Mouse (Mus musculus): Measurements from ENCODE around the gene 1700020L24Rik. TPM values are rescaled to one million over a fixed set of nuclear protein-coding genes. Genes with fewer than 3 reads are reported as not detected.

The 1700020L24Rik gene
- polyA plus RNA-seq, 1 experiment from 2014 or later, result 0.68 TPM

GRCm38 (mm10) chr11:83443824-83444223, 6.3 kb downstream of the 1700020L24Rik start:
- Histone ChIP-seq H3K9ac (ENCODE audit: low read length) (no peak overlapping the region), H3K27ac (ENCODE audit: low read depth, low read length) (no peak overlapping the region), H3K4me1 (replicated peaks; ENCODE audit: control insufficient read depth, insufficient read depth, low read length) (peaks cover 2% of the 10 kb centered on the region; the same call in 1 of the 2 replicates), H3K4me3 (ENCODE audit: low read depth, low read length) (no peak overlapping the region), H3K4me2 (ENCODE audit: low read depth, low read length, severe bottlenecking) (no peak overlapping the region), H3K27me3 (ENCODE audit: control insufficient read depth, insufficient read depth, low read length) (peaks cover 45% of the 10 kb centered on the region), H3K36me3 (ENCODE audit: control insufficient read depth, insufficient read depth, low read length) (no peaks in the 10 kb centered on the region), H3K9me3 (ENCODE audit: control insufficient read depth, low read length) (no peaks in the 10 kb centered on the region)
- ATAC-seq (replicated peaks; ENCODE audit: low FRiP score) (no peak), DNase-seq (ENCODE audit: low spot score) (no peak)
- WGBS, result 9% methylated on average over 7 of the region's 7 CpGs

- H3K4me1 ChIP-seq (replicated peaks; ENCODE audit: control insufficient read depth, insufficient read depth, low read length), result peaks cover 2% of the 10 kb centered on the region; the same call in 1 of the 2 replicates
These were observed 7.5 kb downstream of the 1700020L24Rik start for GRCm38 (mm10) chr11:83445001-83445400.

GRCm38 (mm10) chr11:83447612-83448011, 10.1 kb downstream of the 1700020L24Rik start:
- ATAC-seq (replicated peaks; ENCODE audit: low FRiP score) (no peak), DNase-seq (ENCODE audit: low spot score) (no peak)
- no peaks in the 10 kb centered on the region for H3K36me3 ChIP-seq (ENCODE audit: control insufficient read depth, insufficient read depth, low read length)
- no peak overlapping the region for H3K9ac ChIP-seq (ENCODE audit: low read length)
- no peak overlapping the region for H3K4me3 ChIP-seq (ENCODE audit: low read depth, low read length)
- H3K4me1 ChIP-seq (replicated peaks; ENCODE audit: control insufficient read depth, insufficient read depth, low read length), result peaks cover 2% of the 10 kb centered on the region; the same call in 1 of the 2 replicates
- no peak overlapping the region for H3K4me2 ChIP-seq (ENCODE audit: low read depth, low read length, severe bottlenecking)
- 84% methylated on average over 10 of the region's 10 CpGs for WGBS
- no peaks in the 10 kb centered on the region for H3K9me3 ChIP-seq (ENCODE audit: control insufficient read depth, low read length)
- H3K27me3 ChIP-seq (ENCODE audit: control insufficient read depth, insufficient read depth, low read length), result peaks cover 29% of the 10 kb centered on the region
- no peak overlapping the region for H3K27ac ChIP-seq (ENCODE audit: low read depth, low read length)

More at GRCm38 (mm10) chr11:83445001-83445400, 7.5 kb downstream of the 1700020L24Rik start:
- WGBS, result 32% methylated on average over 19 of the region's 19 CpGs
- no peak overlapping the region; the same call in 1 of the 2 replicates for H3K4me3 ChIP-seq (ENCODE audit: low read depth, low read length)
- H3K27ac ChIP-seq (ENCODE audit: low read depth, low read length), result no peak overlapping the region
- DNase-seq (ENCODE audit: low spot score) (no peak), ATAC-seq (replicated peaks; ENCODE audit: low FRiP score) (no peak)
- H3K9ac ChIP-seq (ENCODE audit: low read length), result no peak overlapping the region
- H3K9me3 ChIP-seq (ENCODE audit: control insufficient read depth, low read length), result no peaks in the 10 kb centered on the region
- no peaks in the 10 kb centered on the region for H3K36me3 ChIP-seq (ENCODE audit: control insufficient read depth, insufficient read depth, low read length)
- H3K4me2 ChIP-seq (ENCODE audit: low read depth, low read length, severe bottlenecking), result no peak overlapping the region
- peaks cover 45% of the 10 kb centered on the region for H3K27me3 ChIP-seq (ENCODE audit: control insufficient read depth, insufficient read depth, low read length)

- no peak overlapping the region for H3K4me3 ChIP-seq (ENCODE audit: low read depth, low read length)
- peaks cover 23% of the 10 kb centered on the region for H3K27me3 ChIP-seq (ENCODE audit: control insufficient read depth, insufficient read depth, low read length)
- no peak overlapping the region for H3K9ac ChIP-seq (ENCODE audit: low read length)
- no peaks in the 10 kb centered on the region for H3K9me3 ChIP-seq (ENCODE audit: control insufficient read depth, low read length)
- ATAC-seq (replicated peaks; ENCODE audit: low FRiP score) (no peak), DNase-seq (ENCODE audit: low spot score) (no peak)
- H3K4me2 ChIP-seq (ENCODE audit: low read depth, low read length, severe bottlenecking), result no peak overlapping the region
- peaks cover 2% of the 10 kb centered on the region; the same call in 1 of the 2 replicates for H3K4me1 ChIP-seq (replicated peaks; ENCODE audit: control insufficient read depth, insufficient read depth, low read length)
- 53% methylated on average over 16 of the region's 16 CpGs for WGBS
- H3K27ac ChIP-seq (ENCODE audit: low read depth, low read length), result no peak overlapping the region
- H3K36me3 ChIP-seq (ENCODE audit: control insufficient read depth, insufficient read depth, low read length), result no peaks in the 10 kb centered on the region
These were observed 10.8 kb downstream of the 1700020L24Rik start for GRCm38 (mm10) chr11:83448021-83448926.

- no peak overlapping the region for H3K4me2 ChIP-seq (ENCODE audit: low read depth, low read length, severe bottlenecking)
- no peak overlapping the region for H3K9ac ChIP-seq (ENCODE audit: low read length)
- no peak for DNase-seq (ENCODE audit: low spot score)
- peaks cover 2% of the 10 kb centered on the region; the same call in 1 of the 2 replicates for H3K4me1 ChIP-seq (replicated peaks; ENCODE audit: control insufficient read depth, insufficient read depth, low read length)
- H3K27ac ChIP-seq (ENCODE audit: low read depth, low read length), result no peak overlapping the region
- no peaks in the 10 kb centered on the region for H3K9me3 ChIP-seq (ENCODE audit: control insufficient read depth, low read length)
- no peaks in the 10 kb centered on the region for H3K36me3 ChIP-seq (ENCODE audit: control insufficient read depth, insufficient read depth, low read length)
- no peak for ATAC-seq (replicated peaks; ENCODE audit: low FRiP score)
- H3K4me3 ChIP-seq (ENCODE audit: low read depth, low read length), result no peak overlapping the region
- peaks cover 17% of the 10 kb centered on the region for H3K27me3 ChIP-seq (ENCODE audit: control insufficient read depth, insufficient read depth, low read length)
These were observed 11.4 kb downstream of the 1700020L24Rik start for GRCm38 (mm10) chr11:83448927-83449236.

GRCm38 (mm10) chr11:83449298-83449697, 11.8 kb downstream of the 1700020L24Rik start:
- H3K4me2 ChIP-seq (ENCODE audit: low read depth, low read length, severe bottlenecking), result no peak overlapping the region
- no peak overlapping the region for H3K9ac ChIP-seq (ENCODE audit: low read length)
- ATAC-seq (replicated peaks; ENCODE audit: low FRiP score), result no peak
- no peak overlapping the region for H3K4me3 ChIP-seq (ENCODE audit: low read depth, low read length)
- H3K9me3 ChIP-seq (ENCODE audit: control insufficient read depth, low read length), result no peaks in the 10 kb centered on the region
- H3K27me3 ChIP-seq (ENCODE audit: control insufficient read depth, insufficient read depth, low read length), result peaks cover 13% of the 10 kb centered on the region
- 58% methylated on average over 4 of the region's 4 CpGs for WGBS
- H3K36me3 ChIP-seq (ENCODE audit: control insufficient read depth, insufficient read depth, low read length), result no peaks in the 10 kb centered on the region
- H3K4me1 ChIP-seq (replicated peaks; ENCODE audit: control insufficient read depth, insufficient read depth, low read length), result peaks cover 2% of the 10 kb centered on the region; the same call in 1 of the 2 replicates
- H3K27ac ChIP-seq (ENCODE audit: low read depth, low read length), result no peak overlapping the region
- no peak for DNase-seq (ENCODE audit: low spot score)

- no peaks in the 10 kb centered on the region for H3K9me3 ChIP-seq (ENCODE audit: control insufficient read depth, low read length)
- DNase-seq (ENCODE audit: low spot score) (no peak), ATAC-seq (replicated peaks; ENCODE audit: low FRiP score) (no peak)
- no peak overlapping the region for H3K9ac ChIP-seq (ENCODE audit: low read length)
- H3K36me3 ChIP-seq (ENCODE audit: control insufficient read depth, insufficient read depth, low read length), result no peaks in the 10 kb centered on the region
- no peak overlapping the region for H3K27ac ChIP-seq (ENCODE audit: low read depth, low read length)
- H3K4me3 ChIP-seq (ENCODE audit: low read depth, low read length), result no peak overlapping the region
- H3K4me2 ChIP-seq (ENCODE audit: low read depth, low read length, severe bottlenecking), result no peak overlapping the region
- peaks cover under 1% of the 10 kb centered on the region; the same call in 1 of the 2 replicates for H3K27me3 ChIP-seq (ENCODE audit: control insufficient read depth, insufficient read depth, low read length)
- WGBS, result 22% methylated on average over 1 of the region's 1 CpGs
- 0 out of 2 replicates have a peak, but pooled peaks cover 2% of the 10 kb centered on the region for H3K4me1 ChIP-seq (replicated peaks; ENCODE audit: control insufficient read depth, insufficient read depth, low read length)
These were observed 13.1 kb downstream of the 1700020L24Rik start for GRCm38 (mm10) chr11:83450550-83450949.

GRCm38 (mm10) chr11:83451281-83451680, 13.8 kb downstream of the 1700020L24Rik start:
- Histone ChIP-seq H3K9ac (ENCODE audit: low read length) (no peak overlapping the region), H3K27me3 (ENCODE audit: control insufficient read depth, insufficient read depth, low read length) (no peaks in the 10 kb centered on the region), H3K4me1 (replicated peaks; ENCODE audit: control insufficient read depth, insufficient read depth, low read length) (0 out of 2 replicates have a peak, but pooled peaks cover 2% of the 10 kb centered on the region), H3K9me3 (ENCODE audit: control insufficient read depth, low read length) (no peaks in the 10 kb centered on the region), H3K27ac (ENCODE audit: low read depth, low read length) (no peak overlapping the region), H3K36me3 (ENCODE audit: control insufficient read depth, insufficient read depth, low read length) (no peaks in the 10 kb centered on the region), H3K4me3 (ENCODE audit: low read depth, low read length) (no peak overlapping the region), H3K4me2 (ENCODE audit: low read depth, low read length, severe bottlenecking) (no peak overlapping the region)
- DNase-seq (ENCODE audit: low spot score), result no peak
- no peak for ATAC-seq (replicated peaks; ENCODE audit: low FRiP score)
- WGBS, result 83% methylated on average over 10 of the region's 10 CpGs

Measured in forebrain, embryonic 11.5 days (tissue).